Mouse (Mus musculus): ENCODE results near the gene Igdcc3.

Igdcc3 gene

DNA sequence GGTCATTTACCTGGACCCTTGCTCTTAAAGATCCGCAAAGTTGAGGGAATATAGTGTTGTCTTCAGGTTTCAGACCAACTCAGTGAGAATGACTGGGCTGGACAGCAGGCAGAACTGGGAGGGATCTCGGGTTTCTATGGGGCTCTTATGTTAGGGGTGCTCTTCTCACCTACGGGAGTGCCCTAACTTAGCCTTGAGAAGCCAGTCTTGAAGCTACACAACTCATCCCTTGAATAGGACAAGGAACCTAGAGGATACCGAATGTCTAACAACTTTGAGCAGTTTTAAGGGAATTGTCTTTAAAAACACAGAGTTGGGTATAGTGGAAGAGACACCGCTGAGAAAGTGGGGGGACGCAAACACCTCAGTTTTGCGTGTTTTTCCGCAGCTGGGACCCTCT lies 498 bp upstream of the Igdcc3 start:
- in situ Hi-C loops (cut with MboI) = no loop called here

DNA sequence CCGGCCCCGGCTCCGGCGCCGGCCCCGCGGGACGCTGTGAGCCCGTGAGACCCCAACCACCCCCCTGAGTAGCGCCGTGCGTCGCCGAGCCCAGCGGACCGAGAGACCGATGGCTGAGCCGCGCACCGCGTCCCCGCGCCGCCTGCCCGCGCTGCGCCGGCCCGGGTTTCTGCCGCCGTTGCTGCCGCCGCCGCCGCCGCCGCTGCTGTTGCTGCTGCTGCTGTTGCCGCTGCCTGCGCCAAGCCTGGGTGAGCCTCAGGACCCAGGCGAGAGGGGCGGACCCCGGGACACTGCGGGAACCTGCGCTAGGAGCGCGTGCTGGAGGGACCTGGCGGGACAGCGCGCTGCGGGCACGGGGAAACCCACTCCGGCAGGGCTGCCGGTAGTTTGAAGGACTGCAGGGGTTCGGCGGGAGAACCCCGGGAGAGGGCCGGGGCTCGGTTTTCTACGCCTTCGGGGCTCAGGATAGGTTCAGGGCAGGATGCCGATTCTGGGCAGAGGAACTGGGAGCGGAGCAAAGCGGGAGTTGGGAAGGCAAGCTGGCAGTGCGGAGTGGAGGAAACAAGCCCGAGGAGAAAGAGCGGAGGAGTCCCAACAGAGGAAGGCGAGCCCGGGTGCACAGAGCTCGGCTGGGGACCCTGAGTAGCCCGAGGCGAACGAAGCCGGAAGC lies 452 bp downstream of the Igdcc3 start:
- in situ Hi-C loops (cut with MboI) = no loop called here

- in situ Hi-C loops (cut with MboI) = no loop called here
Observed at GRCm38 (mm10) chr9:65141976-65142318, 958 bp downstream of the Igdcc3 start.

DNA sequence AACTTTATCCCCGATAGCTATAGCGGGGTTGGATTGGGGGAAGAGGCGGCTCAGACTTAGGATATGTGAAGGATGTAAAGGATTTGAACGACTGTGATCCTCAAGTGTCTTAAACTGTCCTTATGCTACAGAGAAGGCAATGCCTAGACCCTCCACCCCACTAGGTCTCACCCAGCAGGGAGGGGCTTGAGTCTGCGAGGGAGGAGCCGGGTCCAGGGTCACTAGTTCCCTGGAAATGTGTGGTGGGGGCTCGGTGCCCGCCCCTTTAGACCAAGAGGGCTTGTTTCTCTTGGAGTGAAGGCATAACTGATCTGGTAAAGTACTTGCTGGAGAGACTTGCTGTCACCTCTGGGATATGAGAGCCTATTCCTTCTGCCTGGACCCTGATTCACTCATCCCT lies 1.4 kb downstream of the Igdcc3 start:
- in situ Hi-C loops (cut with MboI) = no loop called here

DNA sequence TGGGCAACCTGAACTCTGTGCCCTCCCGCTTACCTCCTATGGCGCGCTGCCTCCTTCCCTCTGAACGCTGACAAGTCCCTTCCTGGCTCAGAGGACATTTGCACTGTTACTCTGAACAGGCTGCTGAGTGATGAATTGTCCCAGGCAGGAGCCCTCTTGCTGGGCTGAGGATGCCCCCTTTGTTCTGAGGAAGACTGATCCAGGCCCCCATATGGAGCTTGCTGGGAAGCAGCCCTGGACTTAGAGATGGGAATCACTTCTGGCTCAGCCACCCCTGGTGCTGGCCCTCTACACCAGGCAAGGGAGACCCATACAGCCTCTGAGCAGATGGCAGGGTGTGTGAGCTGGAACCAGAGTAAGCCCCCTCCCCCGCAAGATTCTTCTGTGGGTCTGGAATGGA lies 5.0 kb downstream of the Igdcc3 start:
- in situ Hi-C loops (cut with MboI) = no loop called here

DNA sequence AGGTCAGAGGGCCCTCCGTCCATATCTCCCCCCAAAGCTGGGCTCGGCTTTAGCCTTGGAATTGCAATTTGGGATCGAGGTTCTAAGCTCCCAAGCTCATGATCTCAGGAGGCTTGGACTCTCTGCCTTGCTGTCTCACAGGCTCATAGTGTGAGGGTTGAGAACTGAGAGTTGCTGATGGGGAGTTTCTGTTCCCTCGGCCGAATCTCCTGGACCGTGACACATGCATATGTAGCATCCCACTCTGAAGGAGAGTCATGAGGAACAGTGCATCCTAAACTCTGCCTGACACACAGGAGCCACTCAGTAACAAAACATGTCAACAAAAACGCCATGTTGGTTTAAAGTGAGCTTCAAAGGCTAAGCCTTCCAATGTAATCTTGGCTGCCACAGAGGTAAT lies 7.5 kb downstream of the Igdcc3 start:
- in situ Hi-C loops (cut with MboI) = no loop called here

DNA sequence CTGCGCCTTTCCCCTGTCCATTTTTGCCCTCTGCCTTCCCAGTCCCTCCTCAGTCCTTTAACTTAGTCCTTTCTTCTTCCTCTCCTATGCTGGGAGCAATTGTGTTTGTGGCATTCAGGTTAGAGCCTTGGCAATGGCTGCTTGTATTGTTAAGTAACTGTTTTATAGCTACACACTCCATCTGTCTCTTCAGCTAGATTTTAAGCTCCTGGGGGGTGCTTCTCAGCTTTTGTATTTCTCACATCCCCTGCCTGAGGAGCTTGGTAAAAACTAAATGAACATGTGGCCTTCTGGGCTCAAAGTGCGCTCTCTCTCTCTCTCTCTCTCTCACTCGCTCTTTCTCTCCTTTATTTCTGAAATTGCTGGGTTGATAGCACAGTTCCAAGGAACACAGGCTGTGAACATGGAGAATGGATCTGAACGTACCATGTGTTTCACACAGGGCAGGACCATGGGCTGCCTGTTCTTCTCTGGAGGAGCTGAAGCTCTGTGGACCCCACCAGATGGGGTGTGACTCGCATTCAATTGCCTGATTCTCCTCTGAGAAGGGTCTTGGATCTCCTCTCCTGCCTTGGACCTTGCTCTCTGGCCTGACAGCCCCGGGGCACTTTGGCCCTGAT lies 11.8 kb downstream of the Igdcc3 start:
- in situ Hi-C loops (cut with MboI) = no loop called here

DNA sequence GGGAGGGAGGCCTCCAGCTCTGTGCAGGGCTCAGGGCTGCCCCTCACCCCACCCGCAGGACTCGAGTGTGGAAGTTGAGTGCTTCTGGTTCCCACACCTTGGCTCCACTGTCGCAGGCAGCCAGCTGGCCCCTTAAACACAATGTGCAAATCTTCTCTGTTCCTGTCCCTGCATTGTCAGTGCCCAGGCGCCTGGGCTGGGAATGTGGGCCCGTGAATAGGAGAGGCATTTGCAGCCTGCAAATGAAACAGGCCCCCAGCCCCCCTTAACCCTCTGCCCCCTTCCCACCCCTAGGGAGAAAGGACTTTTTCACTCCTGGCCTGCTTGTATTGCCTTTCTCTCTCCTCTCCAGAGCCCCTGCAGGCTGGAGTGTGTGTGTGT lies 12.3 kb downstream of the Igdcc3 start:
- in situ Hi-C loops (cut with MboI) = no loop called here

GRCm38 (mm10) chr9:65154692-65155455 lies 13.9 kb downstream of the Igdcc3 start:
- in situ Hi-C loops (cut with MboI) = no loop called here

DNA sequence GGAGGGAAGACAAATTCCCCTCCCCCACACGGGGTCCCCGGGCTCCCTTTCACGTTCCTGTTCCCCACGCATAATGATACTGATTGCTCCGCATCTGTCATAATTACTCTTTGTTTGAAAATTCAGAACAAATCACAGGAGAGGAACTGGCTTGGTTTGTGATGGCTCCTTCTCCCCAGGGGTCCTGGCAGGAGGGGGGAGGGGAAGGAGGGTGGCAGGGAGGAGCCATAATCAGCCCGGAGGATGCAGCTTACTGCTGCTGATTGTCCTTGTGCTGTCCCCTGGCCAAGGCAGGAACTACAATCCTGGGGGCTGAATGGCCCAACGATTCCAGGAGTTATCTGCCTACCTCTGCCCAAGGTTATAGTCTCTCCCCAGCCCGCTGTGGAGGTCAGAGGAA lies 15.6 kb downstream of the Igdcc3 start:
- in situ Hi-C loops (cut with MboI) = no loop called here

DNA sequence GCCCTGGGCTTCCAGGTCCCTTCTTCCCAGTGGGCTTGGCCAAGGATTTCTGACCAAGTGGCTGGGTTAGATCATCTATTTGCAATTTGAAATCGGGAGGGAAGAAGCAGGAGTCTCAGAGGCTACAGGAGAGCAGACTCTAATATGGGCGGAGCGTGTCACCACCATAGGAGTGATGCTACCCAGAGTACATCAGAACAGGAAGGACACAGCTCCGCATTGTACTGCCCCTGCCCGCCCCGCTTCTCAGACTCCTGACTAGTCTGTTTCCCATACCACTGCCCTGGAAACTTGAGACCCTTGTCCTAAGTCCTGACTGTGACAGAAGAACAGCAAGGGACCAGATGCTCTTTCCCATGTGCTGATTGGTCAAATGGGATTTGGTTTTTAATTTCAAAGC lies 16.6 kb downstream of the Igdcc3 start:
- in situ Hi-C loops (cut with MboI) = no loop called here

GRCm38 (mm10) chr9:65161188-65161587 lies 20.2 kb downstream of the Igdcc3 start:
- in situ Hi-C loops (cut with MboI) = no loop called here

- in situ Hi-C loops (cut with MboI) = no loop called here
Observed at GRCm38 (mm10) chr9:65161881-65162280, 20.9 kb downstream of the Igdcc3 start.

DNA sequence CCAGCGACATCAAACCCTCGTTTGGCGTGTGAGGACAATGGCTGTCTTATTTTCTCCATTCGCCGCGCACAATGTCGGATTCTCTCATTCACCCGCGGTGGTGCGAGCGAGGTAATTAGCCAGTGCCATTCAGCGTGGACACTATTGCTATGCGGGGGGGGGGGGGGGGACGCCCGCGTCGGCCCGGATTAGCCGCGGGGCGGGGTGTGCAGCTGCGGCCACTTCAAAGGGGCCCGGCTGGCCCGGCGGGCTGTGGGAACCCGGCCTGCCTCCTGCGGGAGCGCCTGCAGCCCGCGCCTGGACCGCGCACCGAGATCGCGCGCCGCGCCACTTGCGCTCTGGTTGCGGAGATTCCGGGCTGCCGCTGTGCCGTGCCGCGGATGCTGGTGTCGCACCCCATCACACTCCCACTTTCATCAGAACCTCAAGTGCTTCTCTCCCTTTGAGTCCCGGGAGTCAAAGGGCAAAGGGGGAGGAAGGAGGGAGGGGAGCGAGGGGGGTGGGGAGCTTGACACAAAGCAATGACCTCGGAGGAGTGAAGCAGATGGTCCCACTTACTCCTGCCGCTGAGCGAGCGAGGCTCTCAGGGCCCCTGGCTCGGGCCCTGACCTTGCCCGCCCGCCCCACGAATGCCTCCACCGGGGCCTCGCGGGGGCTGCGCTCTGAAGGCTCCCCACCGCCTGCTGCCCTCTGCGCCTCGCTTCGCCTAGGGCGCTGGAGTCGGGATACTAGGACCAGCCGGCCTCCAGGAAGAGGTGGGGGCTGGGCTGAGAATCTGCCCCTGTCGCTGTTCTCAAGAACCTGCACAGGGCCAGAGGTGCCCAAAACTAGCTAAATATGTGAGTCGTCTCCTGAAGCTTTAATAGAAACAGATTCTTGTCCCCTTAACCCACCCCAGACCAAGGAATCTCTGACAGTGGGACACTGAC lies 22.0 kb downstream of the Igdcc3 start:
- in situ Hi-C loops (cut with MboI) = no loop called here

GRCm38 (mm10) chr9:65164870-65165269 lies 23.9 kb downstream of the Igdcc3 start:
- in situ Hi-C loops (cut with MboI) = no loop called here

DNA sequence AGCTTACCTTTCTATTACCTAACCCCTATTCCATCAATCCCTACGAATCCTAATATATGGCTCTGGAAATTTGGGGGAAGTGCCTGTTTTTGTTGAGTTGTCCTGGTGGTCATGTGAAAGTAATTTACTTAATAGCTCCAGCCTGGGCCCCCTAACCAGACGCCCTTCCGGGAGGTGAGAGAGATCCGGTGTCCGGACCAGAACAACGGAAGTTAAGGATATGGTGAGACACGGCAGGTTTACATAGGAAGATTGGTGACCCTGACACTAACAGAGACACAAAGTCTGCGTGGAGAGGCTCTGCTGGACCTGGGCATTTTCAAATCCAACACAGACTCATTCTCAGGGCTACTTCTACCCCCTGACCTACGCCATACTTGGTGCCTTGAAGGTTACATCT lies 25.4 kb downstream of the Igdcc3 start:
- in situ Hi-C loops (cut with MboI) = no loop called here

DNA sequence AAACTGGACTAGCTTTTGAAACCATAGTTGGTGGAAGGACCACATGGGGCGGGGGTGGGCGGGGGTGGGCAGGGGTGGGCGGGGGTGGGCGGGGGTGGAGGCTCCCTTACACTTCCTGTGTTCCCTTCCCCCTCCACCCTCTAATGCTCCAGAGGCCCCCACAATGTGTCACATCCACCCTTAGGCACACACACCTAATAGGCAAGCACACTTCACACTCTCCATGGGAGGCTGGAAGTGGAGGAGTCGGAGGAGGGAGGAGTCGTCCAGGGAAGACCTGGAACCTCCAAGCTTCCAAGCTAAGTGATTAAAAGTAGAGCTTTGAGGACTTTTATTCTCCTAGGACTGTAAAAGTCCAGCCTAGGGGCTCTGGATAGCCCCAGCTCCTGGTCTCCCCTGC lies 27.5 kb downstream of the Igdcc3 start:
- in situ Hi-C loops (cut with MboI) = no loop called here

DNA sequence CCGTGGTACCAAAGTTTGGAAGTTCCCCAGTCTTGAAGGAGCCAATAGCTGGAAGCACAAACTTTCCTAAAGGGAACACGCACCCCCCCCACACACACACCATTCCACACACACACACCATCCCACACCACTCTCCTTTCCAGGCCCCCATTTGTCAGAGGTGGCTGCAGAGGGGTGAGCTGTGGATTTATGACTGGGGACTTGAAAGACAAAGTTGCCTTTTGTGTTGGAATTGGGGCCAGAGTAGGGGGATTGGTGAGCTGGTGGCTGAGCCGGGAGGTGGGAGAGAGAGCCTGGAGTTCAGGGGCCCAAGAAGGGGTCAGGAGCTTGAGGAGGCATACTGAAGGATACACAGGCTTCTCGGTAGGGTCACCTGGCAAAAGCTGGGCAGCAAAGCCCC lies 28.0 kb downstream of the Igdcc3 start:
- in situ Hi-C loops (cut with MboI) = no loop called here

GRCm38 (mm10) chr9:65172654-65173053 lies 31.7 kb downstream of the Igdcc3 start:
- in situ Hi-C loops (cut with MboI) = no loop called here

DNA sequence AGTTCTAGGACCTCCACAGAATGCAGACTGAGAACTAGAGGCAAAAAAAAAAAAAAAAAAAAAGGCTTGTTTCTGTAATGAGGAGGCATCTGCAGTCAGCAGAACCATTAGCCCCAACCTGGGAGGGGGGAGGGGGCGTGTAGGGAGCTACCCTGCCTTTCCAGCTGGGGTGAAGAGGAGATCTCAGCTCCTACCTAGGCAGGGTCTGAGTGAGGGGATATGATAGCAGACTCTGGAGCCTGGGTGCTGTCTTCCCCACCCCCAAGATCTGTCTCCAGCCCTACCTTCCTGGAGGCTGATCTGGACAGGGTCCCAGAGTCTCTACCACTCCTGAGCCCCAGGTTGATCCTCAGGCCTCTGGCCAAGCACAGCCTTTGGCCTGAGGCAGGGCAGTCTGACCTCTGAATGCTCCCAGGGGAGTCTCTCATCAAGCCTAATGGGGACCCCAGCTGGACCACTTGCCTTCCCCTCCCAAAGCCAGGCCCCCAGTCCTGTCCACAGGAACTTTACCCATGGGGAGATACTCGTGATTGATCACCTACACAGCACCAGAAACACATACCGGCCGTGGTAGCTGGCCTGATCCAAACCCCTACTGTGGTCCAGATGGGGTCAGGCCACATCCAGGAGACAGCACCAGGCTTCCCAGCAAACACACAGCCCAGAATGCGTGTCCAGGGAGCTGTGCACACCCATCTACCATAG lies 34.4 kb downstream of the Igdcc3 start:
- in situ Hi-C loops (cut with MboI) = loop anchor here (5.0 kb wide), 1 partner anchor 38 kb away; no protein-coding TSS in a partner anchor
